Mouse (Mus musculus) layer of hippocampus, adult 18-20 months (tissue): Measurements from ENCODE around the gene Ppfia1. TPM values are rescaled to one million over a fixed set of nuclear protein-coding genes. Genes with fewer than 3 reads are reported as not detected.

Experiments
- DNase-seq, 2 experiments: peaks; one replicate each; pipeline ENCODE4 v3.0.0; 2022; ENCODE audit warnings: low spot score in 2 of 2
- total RNA-seq, 2 experiments: library from RNA; stranded (reverse); gene quantifications; 2 replicates each; pipeline ENCODE4 v1.2.3; 2021

Ppfia1 gene
- total RNA-seq, 2 experiments from 2014 or later = 35.6 to 37.0 TPM

DNA sequence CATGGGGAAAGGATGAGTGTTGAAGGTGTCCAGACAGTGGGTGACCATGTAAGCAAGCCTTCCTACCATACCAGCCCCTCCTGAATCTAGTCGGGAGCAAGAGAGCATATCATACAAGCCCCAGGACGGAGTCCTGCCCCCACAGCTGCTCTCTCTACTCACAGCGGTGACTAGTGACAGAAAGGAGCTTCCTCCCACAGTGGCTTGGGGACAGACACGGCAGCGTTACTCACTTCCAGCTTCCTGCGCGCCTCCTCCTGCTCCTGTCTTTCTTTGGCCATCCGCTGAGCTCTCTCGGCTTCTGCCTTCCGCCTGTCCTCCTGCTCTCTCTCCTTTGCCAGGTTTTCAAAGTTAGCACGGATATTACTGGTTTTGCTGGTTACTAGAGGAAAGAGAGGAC lies 112.1 kb downstream of the Ppfia1 start:
- DNase-seq = no peak

DNA sequence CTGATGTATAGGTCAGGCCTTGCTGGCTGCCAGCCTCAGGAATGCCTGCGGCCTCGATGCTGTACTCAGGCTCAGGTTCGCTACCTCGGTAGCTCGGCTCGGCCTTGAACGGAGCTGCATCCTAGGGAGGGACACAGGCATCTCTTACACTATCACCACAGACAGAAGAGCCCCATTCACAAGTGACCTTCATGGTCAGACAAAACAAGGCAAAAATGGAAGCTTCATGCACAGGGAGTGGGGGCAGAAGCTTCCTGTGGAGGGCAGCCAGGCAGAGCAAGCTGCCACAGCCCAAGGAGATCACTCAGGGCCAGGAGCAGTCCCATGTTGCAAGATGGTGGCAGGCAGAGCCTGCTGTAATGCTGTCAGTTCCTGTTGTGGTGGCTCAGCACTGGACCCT lies 114.7 kb downstream of the Ppfia1 start:
- no peak for DNase-seq

DNA sequence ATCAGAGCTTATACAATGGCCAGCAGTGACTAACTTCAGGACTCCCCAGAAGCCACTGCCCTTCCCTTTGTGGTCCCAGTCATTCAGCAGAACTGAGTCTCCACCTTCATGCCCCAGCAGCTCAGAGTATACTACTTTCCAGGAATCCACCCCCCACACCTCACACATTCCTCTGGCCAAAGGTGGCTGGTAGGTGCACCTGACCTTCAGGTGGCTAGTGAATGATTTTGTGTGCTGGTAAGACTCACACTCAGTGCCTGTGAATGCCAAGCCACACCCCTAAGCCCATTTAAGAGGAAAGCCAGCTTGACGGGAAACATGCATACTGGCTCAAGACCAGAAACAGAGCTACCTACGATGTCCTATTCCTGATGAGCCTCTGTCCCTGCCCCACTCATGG lies 120.6 kb downstream of the Ppfia1 start:
- DNase-seq = no peak

DNA sequence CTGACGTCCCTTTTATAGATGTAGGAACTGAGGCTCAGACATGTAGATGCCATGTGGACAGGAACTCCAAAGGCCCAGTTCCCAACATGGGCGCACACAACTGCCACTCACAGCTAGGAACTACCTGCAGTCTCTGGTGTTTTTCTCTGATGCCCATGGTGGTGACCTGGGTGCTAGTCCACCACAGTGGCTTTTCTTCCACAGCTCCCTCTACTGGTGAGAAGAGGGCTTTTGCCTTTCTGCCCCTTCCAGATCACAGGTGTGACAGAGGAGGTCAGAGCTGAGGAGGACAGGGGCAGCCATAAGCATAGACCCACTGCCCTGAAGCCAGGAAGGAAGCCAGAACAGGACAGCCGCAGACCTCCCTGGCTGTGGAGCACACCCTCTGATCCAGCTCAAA lies 126.1 kb downstream of the Ppfia1 start:
- no peak for DNase-seq

Other genes starting within 250 kb of the Ppfia1 start
- gene Cttn, start 82.7 kb downstream of the Ppfia1 start, total RNA-seq = 100 to 1,000 TPM; 179 to 196 TPM
- 1 to 10 TPM; 2.0 TPM for gene Fadd, start 28.7 kb upstream of the Ppfia1 start, total RNA-seq
- gene Ano1, start 198.2 kb upstream of the Ppfia1 start, total RNA-seq = 1 to 10 TPM; 2.6 to 2.8 TPM